ENCODE assay signal across 39 mouse cellular contexts in genomic region chr19:11793741-11794359, GRCm38 (mm10). TPM values are rescaled to one million over a fixed set of nuclear protein-coding genes. Genes with fewer than 3 reads are reported as not detected.
"Had no signal": no experiment of that assay in that cellular context is flagged by ENCODE, and none has a peak within 500 bp of the region (broad histone marks: within the 10 kb centered on the region; RNA-seq: fewer than 3 reads in every experiment).

No protein-coding gene starts in this region.

- H3K9me3 ChIP-seq: heart, embryonic 13.5 days; heart, embryonic 15.5 days; hindbrain, embryonic 13.5 days; hindbrain, embryonic 15.5 days; limb, embryonic 13.5 days; limb, embryonic 15.5 days; liver, embryonic 12.5 days had no signal

- H3K27me3 ChIP-seq: heart, embryonic 13.5 days; heart, embryonic 15.5 days; hindbrain, embryonic 13.5 days; hindbrain, embryonic 15.5 days; limb, embryonic 13.5 days; limb, embryonic 15.5 days; liver, embryonic 12.5 days had no signal

- H3K27ac ChIP-seq: heart, adult 2 months; heart, embryonic 13.5 days; heart, embryonic 15.5 days; hindbrain, embryonic 13.5 days; hindbrain, embryonic 15.5 days; hindbrain, postnatal 0 days; layer of hippocampus, adult 2 months; limb, embryonic 13.5 days; limb, embryonic 15.5 days; liver, embryonic 12.5 days had no signal

- H3K9ac ChIP-seq: heart, embryonic 13.5 days; heart, embryonic 15.5 days; hindbrain, embryonic 13.5 days; hindbrain, embryonic 15.5 days; limb, embryonic 13.5 days; limb, embryonic 15.5 days; liver, embryonic 12.5 days had no signal

- DNase-seq: gastrocnemius, postnatal 14 days; gastrocnemius, postnatal 36 days; heart, adult 2 months; heart, postnatal 14 days; heart, postnatal 36 days; kidney, adult 18-20 months; kidney, adult 8-10 months; kidney, postnatal 10 days; kidney, postnatal 25 days; kidney, postnatal 4 days; left cerebral cortex, postnatal 4 days had no signal

- H3K4me1 ChIP-seq: heart, embryonic 13.5 days; heart, embryonic 15.5 days; hindbrain, embryonic 13.5 days; hindbrain, embryonic 15.5 days; limb, embryonic 13.5 days; limb, embryonic 15.5 days; liver, embryonic 12.5 days had no signal

- H3K4me2 ChIP-seq: heart, embryonic 11.5 days; heart, embryonic 13.5 days; heart, embryonic 15.5 days; hindbrain, embryonic 13.5 days; hindbrain, embryonic 15.5 days; limb, embryonic 13.5 days; limb, embryonic 15.5 days; liver, embryonic 12.5 days had no signal

- H3K4me3 ChIP-seq: heart, adult 2 months; heart, embryonic 13.5 days; heart, embryonic 15.5 days; hindbrain, embryonic 13.5 days; hindbrain, embryonic 15.5 days; layer of hippocampus, adult 2 months; limb, embryonic 13.5 days; limb, embryonic 15.5 days; liver, embryonic 12.5 days had no signal

- ATAC-seq: hindbrain, postnatal 0 days; liver, embryonic 12.5 days had no signal

- H3K36me3 ChIP-seq: heart, embryonic 13.5 days; limb, embryonic 13.5 days; limb, embryonic 15.5 days; liver, embryonic 12.5 days had no signal

RNA-seq across cellular contexts. Expression of gene Olfr1417, which starts 45.2 kb away (rescaled TPM):
- total RNA-seq: gastrocnemius, adult 18-20 months; gastrocnemius, adult 8-10 months; gastrocnemius, postnatal 14 days; gastrocnemius, postnatal 36 days; heart, adult 2 months; heart, postnatal 14 days; heart, postnatal 36 days; hematopoietic stem cell, adult 5-6 weeks; hindbrain, postnatal 0 days; layer of hippocampus, adult 2 months; layer of hippocampus, postnatal 10 days; layer of hippocampus, postnatal 25 days; left cerebral cortex, adult 18-20 months; left cerebral cortex, adult 8-10 months; left cerebral cortex, postnatal 10 days; left cerebral cortex, postnatal 25 days; left cerebral cortex, postnatal 4 days; liver, adult 2 months had no signal
- polyA plus RNA-seq: gonadal fat pad, adult 2 months; heart, adult 2 months; heart, embryonic 11.5 days; heart, embryonic 13.5 days; heart, embryonic 15.5 days; heart, postnatal 0 days; hindbrain, embryonic 13.5 days; intestine, embryonic 14.5 days; limb, embryonic 11.5 days; limb, embryonic 13.5 days; limb, embryonic 15.5 days; liver, adult 2 months; liver, embryonic 12.5 days had no signal

RNA-seq across cellular contexts. Expression of gene Gif, which starts 46.5 kb away (rescaled TPM):
- total RNA-seq: gastrocnemius, adult 18-20 months; gastrocnemius, adult 8-10 months; gastrocnemius, postnatal 14 days; gastrocnemius, postnatal 36 days; heart, adult 2 months; heart, postnatal 14 days; heart, postnatal 36 days; hematopoietic stem cell, adult 5-6 weeks; hindbrain, postnatal 0 days; layer of hippocampus, adult 2 months; layer of hippocampus, postnatal 10 days; layer of hippocampus, postnatal 25 days; left cerebral cortex, adult 18-20 months; left cerebral cortex, adult 8-10 months; left cerebral cortex, postnatal 10 days; left cerebral cortex, postnatal 25 days; left cerebral cortex, postnatal 4 days; liver, adult 2 months had no signal
- polyA plus RNA-seq: frontal cortex, adult 2 months; gonadal fat pad, adult 2 months; heart, adult 2 months; heart, embryonic 11.5 days; heart, embryonic 13.5 days; heart, embryonic 15.5 days; heart, postnatal 0 days; hindbrain, embryonic 11.5 days; hindbrain, embryonic 13.5 days; hindbrain, embryonic 15.5 days; hindbrain, postnatal 0 days; intestine, embryonic 14.5 days; kidney, embryonic 14.5 days; kidney, embryonic 16.5 days; limb, embryonic 11.5 days; limb, embryonic 13.5 days; limb, embryonic 15.5 days; liver, adult 2 months; liver, embryonic 12.5 days had no signal
